Mouse (Mus musculus): ENCODE data around the gene Stx8.

Stx8 gene

GRCm38 (mm10) chr11:67965905-67966878, at the start of gene Stx8:
Gene Stx8, plus strand, starts transcription at chr11:67966193.
- DNase-seq (ENCODE audit: low spot score), result peak; percentile 91

DNA sequence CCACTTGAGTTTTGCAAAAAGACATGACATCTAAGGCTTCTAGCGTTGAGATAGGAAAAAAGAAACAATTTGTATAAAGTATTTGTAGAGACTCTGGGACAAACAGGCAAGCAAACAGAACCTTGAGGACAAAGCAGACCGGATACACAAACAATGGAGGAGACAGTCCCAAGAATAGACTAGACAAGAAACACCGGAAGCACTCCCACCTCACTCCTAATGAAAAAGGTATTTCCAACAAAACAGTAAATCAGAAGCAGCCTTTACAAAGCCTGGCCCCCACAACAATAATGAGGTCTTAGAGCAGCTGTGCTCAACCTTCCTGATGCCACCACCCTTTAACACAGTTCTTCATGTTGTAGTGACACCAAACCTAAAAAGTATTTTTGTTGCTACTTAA, 48.9 kb upstream of the Stx8 start:
- no peak for DNase-seq (ENCODE audit: low spot score)

DNA sequence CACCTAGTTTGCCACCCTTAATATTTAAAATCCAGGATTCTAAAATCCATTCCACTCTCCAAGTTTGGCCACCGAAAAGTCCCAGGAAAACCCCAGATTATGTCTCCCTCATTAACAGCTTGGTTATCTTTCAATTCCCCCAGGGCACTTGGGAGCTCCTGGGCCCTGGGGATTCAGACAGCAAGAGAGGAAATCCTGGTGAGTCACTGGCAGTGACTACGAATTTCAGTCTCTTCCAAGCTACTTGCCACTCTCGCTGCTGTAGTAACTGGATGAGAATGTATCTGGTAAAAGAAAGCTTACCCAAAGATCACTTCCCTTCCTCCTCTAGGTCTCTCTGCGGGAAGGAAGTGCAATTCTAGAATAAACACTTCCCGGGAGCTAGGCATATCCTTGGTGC, 46.4 kb upstream of the Stx8 start:
- DNase-seq (ENCODE audit: low spot score), result no peak

- no peak for DNase-seq (ENCODE audit: low spot score)
Measured at GRCm38 (mm10) chr11:67920226-67920960, 45.6 kb upstream of the Stx8 start.

DNA sequence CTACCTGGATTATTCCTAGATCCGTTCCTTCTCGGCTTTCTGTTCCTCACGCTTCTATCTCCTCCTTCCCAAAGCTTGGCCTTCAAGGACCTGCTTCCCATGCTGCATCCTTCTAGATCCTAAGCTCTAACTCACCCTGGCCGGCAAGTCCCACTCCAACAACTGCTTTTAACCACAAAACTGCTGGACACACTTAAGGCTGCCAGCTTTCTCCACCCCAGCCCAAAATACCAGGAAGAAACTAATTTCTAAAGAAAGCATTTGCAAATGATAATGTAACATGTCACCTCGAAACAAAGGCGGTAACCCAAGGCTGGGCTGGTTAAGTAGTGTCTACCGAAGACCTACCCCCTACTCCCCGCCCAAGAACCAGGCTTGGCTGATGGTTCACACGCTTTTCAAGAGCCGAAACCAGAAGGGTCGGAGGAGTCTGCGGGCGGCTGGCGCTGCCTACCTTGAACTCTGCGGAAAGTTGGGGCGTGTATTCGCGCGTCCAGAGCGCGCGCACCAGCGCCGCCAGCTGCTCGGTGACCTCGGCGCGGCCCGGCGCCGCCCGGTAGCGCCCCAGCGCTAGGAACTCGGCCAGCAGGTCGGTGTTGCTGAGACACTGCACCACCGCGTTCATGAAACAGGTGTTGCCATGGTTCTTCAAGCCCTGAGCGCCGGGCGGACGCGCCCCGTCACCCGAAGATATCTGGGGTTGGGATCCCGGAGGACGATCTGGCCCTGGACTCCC, 44.7 kb upstream of the Stx8 start:
- peak; percentile 39 for DNase-seq (ENCODE audit: low spot score)

- DNase-seq (ENCODE audit: low spot score), result peak; percentile 67
Measured at GRCm38 (mm10) chr11:67921827-67922754, 43.9 kb upstream of the Stx8 start, which contains the start of gene Usp43. Gene Usp43, minus strand, starts transcription at chr11:67922153.

DNA sequence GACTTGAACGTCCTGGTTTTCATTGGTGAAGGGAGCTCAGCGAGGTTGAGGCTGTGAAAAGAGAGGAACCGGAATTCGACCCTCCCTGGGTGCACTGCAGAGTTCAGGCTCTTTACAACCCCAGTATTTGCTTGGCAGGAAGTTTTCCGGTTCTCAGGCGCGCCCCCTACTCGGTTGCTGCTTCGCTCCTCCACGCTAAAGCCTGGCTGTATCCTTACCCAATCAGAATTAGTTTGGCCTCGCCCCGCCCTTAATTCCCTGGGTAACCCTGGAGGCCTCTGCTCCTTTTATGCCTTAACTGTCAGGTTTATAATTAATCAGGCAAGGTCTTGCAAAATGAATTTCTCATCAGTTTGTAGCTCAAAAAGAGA, 43.3 kb upstream of the Stx8 start:
- DNase-seq (ENCODE audit: low spot score), result peak; percentile 55

DNA sequence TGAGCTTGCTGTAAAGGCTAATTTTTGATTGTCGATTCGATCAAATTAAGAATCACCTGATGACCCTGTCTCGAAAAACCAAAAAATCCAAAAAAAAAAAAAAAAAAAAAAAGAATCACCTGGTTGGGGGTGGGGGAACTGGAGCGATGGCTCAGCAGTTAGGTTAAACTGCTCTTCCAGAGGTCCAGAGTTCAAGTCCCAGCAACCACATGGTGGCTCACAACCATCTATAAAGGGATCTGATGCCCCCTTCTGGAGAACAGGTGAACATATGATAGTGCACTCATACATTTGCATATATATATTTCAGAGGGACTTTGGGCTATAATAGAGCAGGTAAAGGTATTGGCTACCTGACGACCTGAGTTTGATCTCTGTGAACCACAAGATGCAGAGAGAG, 42.3 kb upstream of the Stx8 start:
- no peak for DNase-seq (ENCODE audit: low spot score)

DNA sequence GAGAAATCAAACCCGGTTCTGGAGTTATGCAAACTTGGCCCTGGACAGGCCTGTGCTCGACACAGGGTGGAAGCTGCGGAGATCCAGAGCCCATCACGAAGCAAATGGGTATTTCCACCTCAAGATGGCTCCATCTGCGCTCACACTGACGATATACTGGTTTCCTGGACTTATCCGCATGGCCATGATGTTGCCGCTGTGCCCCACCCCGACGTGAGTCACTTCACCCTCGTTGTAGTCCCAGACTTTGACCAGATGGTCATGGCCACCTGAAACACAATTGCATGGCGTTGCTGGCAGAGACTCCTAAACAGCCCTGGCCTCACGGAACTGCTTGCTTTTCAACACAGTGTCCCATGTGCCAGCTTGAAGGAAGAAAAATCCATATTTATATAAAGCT, 41.0 kb upstream of the Stx8 start:
- DNase-seq (ENCODE audit: low spot score), result no peak

DNA sequence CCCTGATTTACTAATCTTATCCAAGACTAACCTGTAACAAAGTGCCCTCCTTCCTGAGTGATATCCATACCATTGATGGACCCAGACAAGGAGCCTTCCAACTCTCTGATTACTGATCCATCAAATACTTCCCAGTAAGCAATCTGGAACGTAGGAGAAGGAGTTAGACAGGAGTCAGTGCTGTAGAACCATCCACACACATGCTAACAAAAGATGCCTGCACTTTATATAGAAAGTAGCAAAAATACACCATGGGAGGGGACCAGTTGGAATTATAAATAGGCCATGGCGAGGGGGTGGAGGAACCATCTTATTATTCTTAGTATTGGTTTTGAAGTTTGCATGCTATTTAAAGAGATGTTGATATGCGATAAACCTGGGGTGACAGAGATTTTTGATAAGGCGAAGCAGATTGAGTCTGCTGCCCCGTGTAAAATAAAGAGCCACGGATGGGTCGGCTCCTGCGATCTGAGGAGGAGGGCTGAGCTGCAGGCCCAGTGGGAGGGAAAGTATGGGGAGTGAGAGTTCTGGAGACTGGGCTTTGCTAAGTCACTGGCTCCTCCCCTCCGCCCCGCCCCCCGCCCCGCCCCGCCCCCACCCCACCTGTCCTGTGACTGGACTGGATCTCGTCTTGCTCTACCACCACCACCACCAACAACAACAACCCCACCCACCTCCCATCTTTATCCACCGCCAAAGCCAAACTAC, 39.5 kb upstream of the Stx8 start:
- no peak for DNase-seq (ENCODE audit: low spot score)

GRCm38 (mm10) chr11:67932156-67932555, 33.8 kb upstream of the Stx8 start:
- DNase-seq (ENCODE audit: low spot score), result no peak

- peak; percentile 40 for DNase-seq (ENCODE audit: low spot score)
Measured at GRCm38 (mm10) chr11:67948229-67948628, 17.8 kb upstream of the Stx8 start.

DNA sequence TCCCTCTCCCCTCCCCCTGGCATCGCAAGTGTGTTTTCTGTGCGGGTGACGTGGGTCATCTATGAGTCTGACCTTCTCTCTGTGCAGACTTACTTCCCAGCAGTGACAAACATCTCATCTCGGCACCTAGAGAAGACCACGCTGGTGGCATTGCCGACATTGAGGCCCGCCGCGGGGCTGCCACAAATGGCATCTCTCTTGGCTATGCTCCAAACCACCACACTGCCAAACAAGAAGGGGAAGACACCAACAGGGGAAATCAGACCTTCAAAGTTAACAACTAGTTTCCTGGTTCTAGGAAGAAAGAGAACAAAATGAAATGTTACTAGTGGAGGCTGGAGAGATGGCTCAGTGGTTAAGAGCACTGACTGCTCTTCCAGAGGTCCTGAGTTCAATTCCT, 16.5 kb upstream of the Stx8 start:
- no peak for DNase-seq (ENCODE audit: low spot score)

GRCm38 (mm10) chr11:67953604-67954003, 12.4 kb upstream of the Stx8 start:
- no peak for DNase-seq (ENCODE audit: low spot score)

GRCm38 (mm10) chr11:67954413-67954812, 11.6 kb upstream of the Stx8 start:
- DNase-seq (ENCODE audit: low spot score), result no peak

DNA sequence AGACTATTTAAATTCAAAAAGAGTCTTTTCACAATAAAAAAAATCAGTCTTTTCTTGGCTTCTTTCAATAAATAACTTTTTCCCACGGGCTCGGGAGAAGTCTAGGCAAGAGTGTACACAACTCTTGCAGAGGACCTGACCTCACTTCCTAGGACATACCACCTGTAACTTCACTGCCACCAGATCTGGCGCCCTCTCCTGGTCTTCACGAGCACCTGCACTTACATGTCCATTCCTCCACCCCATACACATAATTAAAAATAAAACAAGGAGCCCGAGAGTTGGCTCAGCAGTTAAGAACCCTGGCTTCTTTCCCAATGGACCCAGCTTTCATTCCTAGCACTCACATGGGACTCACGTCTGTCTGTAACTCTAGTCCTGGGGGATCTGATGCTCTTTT, 1.9 kb upstream of the Stx8 start:
- DNase-seq (ENCODE audit: low spot score), result peak; percentile 37

DNA sequence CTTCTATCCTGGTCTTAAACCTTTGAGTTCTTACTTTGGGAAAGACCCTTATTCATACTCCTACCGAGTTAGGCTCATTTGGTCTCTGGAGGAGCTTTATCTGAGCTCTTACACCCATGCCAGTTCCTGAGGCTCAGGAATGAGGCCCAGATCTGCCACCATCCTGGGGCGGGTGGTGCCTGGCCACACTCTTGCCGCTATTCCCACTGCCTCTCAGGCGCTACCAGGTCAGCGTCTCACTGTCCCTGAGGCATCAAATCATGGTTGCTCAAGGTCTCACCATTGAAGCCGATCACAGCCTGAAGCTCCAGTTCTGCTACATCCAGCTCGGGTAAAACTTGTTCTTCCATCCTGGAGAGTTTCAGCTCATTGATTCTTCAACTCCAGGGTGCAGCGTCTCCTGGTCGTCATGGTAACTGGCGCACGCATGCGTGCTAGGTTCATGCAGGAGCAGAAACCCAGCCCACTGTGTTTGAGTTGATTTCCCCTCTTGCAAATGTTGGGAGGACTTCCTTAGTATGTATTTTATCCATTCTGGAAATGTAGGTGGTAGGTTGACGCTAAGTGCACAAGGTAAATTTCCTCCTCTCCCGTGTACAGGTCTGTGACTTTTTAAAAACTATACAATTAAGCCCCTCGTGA, 630 bp upstream of the Stx8 start, which contains the start of gene Cfap52:
Gene Cfap52, minus strand, starts transcription at position 410 of the 642 bp plus-strand sequence.
- DNase-seq (ENCODE audit: low spot score), result peak; percentile 82

DNA sequence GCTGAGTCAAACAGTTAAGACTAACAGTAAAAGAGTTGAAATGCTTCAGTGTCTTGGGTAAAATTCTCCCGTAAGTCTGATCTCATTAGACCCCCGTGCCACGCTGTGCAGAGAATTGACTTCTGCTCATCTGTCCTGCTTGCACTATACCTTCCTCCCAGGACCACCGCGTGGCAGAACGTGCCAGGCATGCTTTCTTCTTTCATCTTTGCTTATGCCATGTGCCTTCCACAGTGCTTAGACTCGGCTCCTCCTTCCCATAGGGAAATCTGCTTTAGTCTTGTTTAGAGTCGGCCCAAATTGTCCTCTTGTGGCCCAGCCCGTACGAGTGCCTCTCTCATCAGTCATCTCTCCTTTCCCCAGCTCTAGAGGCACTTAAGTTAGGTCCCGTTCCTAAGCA, 1.8 kb downstream of the Stx8 start:
- no peak for DNase-seq (ENCODE audit: low spot score)

GRCm38 (mm10) chr11:67972606-67973005, 6.6 kb downstream of the Stx8 start:
- no peak for DNase-seq (ENCODE audit: low spot score)

- DNase-seq (ENCODE audit: low spot score), result no peak
Measured at GRCm38 (mm10) chr11:67973225-67973624, 7.2 kb downstream of the Stx8 start.
